Mouse (Mus musculus): ENCODE results near the gene Ptprd. TPM values are rescaled to one million over a fixed set of nuclear protein-coding genes. Genes with fewer than 3 reads are reported as not detected.
"Not testable (repeated sequence)": the region's sequence is repeated elsewhere in the genome, so short reads cannot be mapped to it uniquely, and the experiment has no call there.

Ptprd gene
- polyA plus RNA-seq, 1 experiment from 2014 or later, result 18.6 TPM

- H3K4me1 ChIP-seq (ENCODE audit: control insufficient read depth, insufficient read depth, low read length), result peaks cover 4% of the 10 kb centered on the region
- no peaks in the 10 kb centered on the region for H3K9me3 ChIP-seq (ENCODE audit: control insufficient read depth, low read length)
- no peak overlapping the region for H3K27ac ChIP-seq (ENCODE audit: low read depth, low read length)
- DNase-seq (ENCODE audit: low spot score, missing footprints) (peak; percentile 72), ATAC-seq (ENCODE audit: low FRiP score) (no peak)
- no peak overlapping the region for H3K9ac ChIP-seq (ENCODE audit: low read length)
- WGBS, result 63% methylated on average over 4 of the region's 4 CpGs
- H3K27me3 ChIP-seq (ENCODE audit: control insufficient read depth, insufficient read depth, low read length), result no peaks in the 10 kb centered on the region
- H3K4me2 ChIP-seq, result no peak overlapping the region
- H3K36me3 ChIP-seq (ENCODE audit: control insufficient read depth, insufficient read depth, low read length), result no peaks in the 10 kb centered on the region
- no peak overlapping the region for H3K4me3 ChIP-seq (ENCODE audit: low read depth, low read length)
Measured at GRCm38 (mm10) chr4:76444778-76445177, 1767.0 kb downstream of the Ptprd start.

- no peak overlapping the region for H3K9ac ChIP-seq (ENCODE audit: low read length)
- no peak for DNase-seq (ENCODE audit: low spot score, missing footprints)
- H3K4me1 ChIP-seq (ENCODE audit: control insufficient read depth, insufficient read depth, low read length), result peaks cover 6% of the 10 kb centered on the region
- no peaks in the 10 kb centered on the region for H3K27me3 ChIP-seq (ENCODE audit: control insufficient read depth, insufficient read depth, low read length)
- H3K9me3 ChIP-seq (ENCODE audit: control insufficient read depth, low read length), result no peaks in the 10 kb centered on the region
- H3K4me3 ChIP-seq (ENCODE audit: low read depth, low read length), result no peak overlapping the region
- no peaks in the 10 kb centered on the region for H3K36me3 ChIP-seq (ENCODE audit: control insufficient read depth, insufficient read depth, low read length)
- ATAC-seq (ENCODE audit: low FRiP score), result no peak
- no peak overlapping the region for H3K4me2 ChIP-seq
- H3K27ac ChIP-seq (ENCODE audit: low read depth, low read length), result no peak overlapping the region
- 90% methylated on average over 4 of the region's 4 CpGs for WGBS
Measured at GRCm38 (mm10) chr4:76443553-76443952, 1768.2 kb downstream of the Ptprd start.

GRCm38 (mm10) chr4:76440791-76441364, 1770.9 kb downstream of the Ptprd start:
- Histone ChIP-seq H3K27ac (ENCODE audit: low read depth, low read length) (no peak overlapping the region), H3K27me3 (ENCODE audit: control insufficient read depth, insufficient read depth, low read length) (no peaks in the 10 kb centered on the region), H3K4me1 (ENCODE audit: control insufficient read depth, insufficient read depth, low read length) (0 out of 2 replicates have a peak, but pooled peaks cover 3% of the 10 kb centered on the region), H3K9ac (ENCODE audit: low read length) (no peak overlapping the region), H3K4me2 (no peak overlapping the region), H3K9me3 (ENCODE audit: control insufficient read depth, low read length) (no peaks in the 10 kb centered on the region), H3K36me3 (ENCODE audit: control insufficient read depth, insufficient read depth, low read length) (no peaks in the 10 kb centered on the region), H3K4me3 (ENCODE audit: low read depth, low read length) (no peak overlapping the region)
- ATAC-seq (ENCODE audit: low FRiP score), result no peak
- DNase-seq (ENCODE audit: low spot score, missing footprints), result no peak
- WGBS, result 64% methylated on average over 6 of the region's 6 CpGs

GRCm38 (mm10) chr4:76438496-76439079, 1773.2 kb downstream of the Ptprd start:
- Histone ChIP-seq H3K4me1 (ENCODE audit: control insufficient read depth, insufficient read depth, low read length) (0 out of 2 replicates have a peak, but pooled peaks cover 3% of the 10 kb centered on the region), H3K27ac (ENCODE audit: low read depth, low read length) (no peak overlapping the region), H3K4me2 (no peak overlapping the region), H3K9me3 (ENCODE audit: control insufficient read depth, low read length) (no peaks in the 10 kb centered on the region), H3K36me3 (ENCODE audit: control insufficient read depth, insufficient read depth, low read length) (no peaks in the 10 kb centered on the region), H3K4me3 (ENCODE audit: low read depth, low read length) (no peak overlapping the region), H3K9ac (ENCODE audit: low read length) (no peak overlapping the region), H3K27me3 (ENCODE audit: control insufficient read depth, insufficient read depth, low read length) (no peaks in the 10 kb centered on the region)
- 86% methylated on average over 6 of the region's 6 CpGs for WGBS
- DNase-seq (ENCODE audit: low spot score, missing footprints), result peak; percentile 49
- ATAC-seq (ENCODE audit: low FRiP score), result no peak

GRCm38 (mm10) chr4:76438068-76438467, 1773.7 kb downstream of the Ptprd start:
- no peak for ATAC-seq (ENCODE audit: low FRiP score)
- 81% methylated on average over 4 of the region's 4 CpGs for WGBS
- Histone ChIP-seq H3K27me3 (ENCODE audit: control insufficient read depth, insufficient read depth, low read length) (no peaks in the 10 kb centered on the region), H3K27ac (ENCODE audit: low read depth, low read length) (no peak overlapping the region), H3K4me2 (no peak overlapping the region), H3K36me3 (ENCODE audit: control insufficient read depth, insufficient read depth, low read length) (no peaks in the 10 kb centered on the region), H3K9me3 (ENCODE audit: control insufficient read depth, low read length) (no peaks in the 10 kb centered on the region), H3K4me3 (ENCODE audit: low read depth, low read length) (no peak overlapping the region), H3K9ac (ENCODE audit: low read length) (no peak overlapping the region), H3K4me1 (ENCODE audit: control insufficient read depth, insufficient read depth, low read length) (0 out of 2 replicates have a peak, but pooled peaks cover 3% of the 10 kb centered on the region)
- no peak for DNase-seq (ENCODE audit: low spot score, missing footprints)

- no peak for DNase-seq (ENCODE audit: low spot score, missing footprints)
- Histone ChIP-seq H3K9me3 (ENCODE audit: control insufficient read depth, low read length) (no peaks in the 10 kb centered on the region), H3K27ac (ENCODE audit: low read depth, low read length) (no peak overlapping the region), H3K9ac (ENCODE audit: low read length) (no peak overlapping the region), H3K4me3 (ENCODE audit: low read depth, low read length) (no peak overlapping the region), H3K4me1 (ENCODE audit: control insufficient read depth, insufficient read depth, low read length) (0 out of 2 replicates have a peak, but pooled peaks cover 3% of the 10 kb centered on the region), H3K36me3 (ENCODE audit: control insufficient read depth, insufficient read depth, low read length) (no peaks in the 10 kb centered on the region), H3K4me2 (no peak overlapping the region), H3K27me3 (ENCODE audit: control insufficient read depth, insufficient read depth, low read length) (no peaks in the 10 kb centered on the region)
- WGBS, result 66% methylated on average over 5 of the region's 5 CpGs
- ATAC-seq (ENCODE audit: low FRiP score), result no peak
Measured at GRCm38 (mm10) chr4:76435920-76436319, 1775.8 kb downstream of the Ptprd start.

- no peak overlapping the region for H3K4me2 ChIP-seq
- no peak overlapping the region for H3K4me3 ChIP-seq (ENCODE audit: low read depth, low read length)
- 79% methylated on average over 3 of the region's 3 CpGs for WGBS
- no peak overlapping the region for H3K27ac ChIP-seq (ENCODE audit: low read depth, low read length)
- H3K9ac ChIP-seq (ENCODE audit: low read length), result no peak overlapping the region
- no peaks in the 10 kb centered on the region for H3K9me3 ChIP-seq (ENCODE audit: control insufficient read depth, low read length)
- no peaks in the 10 kb centered on the region for H3K4me1 ChIP-seq (ENCODE audit: control insufficient read depth, insufficient read depth, low read length)
- no peak for ATAC-seq (ENCODE audit: low FRiP score)
- no peaks in the 10 kb centered on the region for H3K27me3 ChIP-seq (ENCODE audit: control insufficient read depth, insufficient read depth, low read length)
- DNase-seq (ENCODE audit: low spot score, missing footprints), result no peak
- H3K36me3 ChIP-seq (ENCODE audit: control insufficient read depth, insufficient read depth, low read length), result no peaks in the 10 kb centered on the region
Measured at GRCm38 (mm10) chr4:76429769-76430168, 1782.0 kb downstream of the Ptprd start.

GRCm38 (mm10) chr4:76427036-76427435, 1784.7 kb downstream of the Ptprd start:
- not testable (repeated sequence) for H3K9ac ChIP-seq (ENCODE audit: low read length); ATAC-seq (ENCODE audit: low FRiP score); H3K9me3 ChIP-seq (ENCODE audit: control insufficient read depth, low read length); H3K4me3 ChIP-seq (ENCODE audit: low read depth, low read length); H3K4me1 ChIP-seq (ENCODE audit: control insufficient read depth, insufficient read depth, low read length); H3K27me3 ChIP-seq (ENCODE audit: control insufficient read depth, insufficient read depth, low read length); H3K27ac ChIP-seq (ENCODE audit: low read depth, low read length); H3K36me3 ChIP-seq (ENCODE audit: control insufficient read depth, insufficient read depth, low read length); DNase-seq (ENCODE audit: low spot score, missing footprints); H3K4me2 ChIP-seq
- 91% methylated on average over 3 of the region's 3 CpGs for WGBS

GRCm38 (mm10) chr4:76425230-76425575, 1786.6 kb downstream of the Ptprd start:
- Histone ChIP-seq H3K4me3 (ENCODE audit: low read depth, low read length) (no peak overlapping the region), H3K27ac (ENCODE audit: low read depth, low read length) (no peak overlapping the region), H3K4me2 (no peak overlapping the region), H3K36me3 (ENCODE audit: control insufficient read depth, insufficient read depth, low read length) (no peaks in the 10 kb centered on the region), H3K27me3 (ENCODE audit: control insufficient read depth, insufficient read depth, low read length) (no peaks in the 10 kb centered on the region), H3K9ac (ENCODE audit: low read length) (no peak overlapping the region), H3K9me3 (ENCODE audit: control insufficient read depth, low read length) (no peaks in the 10 kb centered on the region), H3K4me1 (ENCODE audit: control insufficient read depth, insufficient read depth, low read length) (no peaks in the 10 kb centered on the region)
- WGBS, result 92% methylated on average over 2 of the region's 2 CpGs
- ATAC-seq (ENCODE audit: low FRiP score) (no peak), DNase-seq (ENCODE audit: low spot score, missing footprints) (no peak)

Data from midbrain, embryonic 11.5 days (tissue).